Mouse (Mus musculus): ENCODE measurements at regions not wholly inside any gene's neighbourhood (a gene's known extent, or its start where the extent isn't known, plus 50 kb on each side); places are given as distances from the start of the nearest gene placed in this dataset.

GRCm38 (mm10) chr13:52726525-52726924 is 143.6 kb downstream of the Syk start:
- no peak for TF ChIP-seq CTCF (IDR thresholded peaks at IDR 0.05; ENCODE audit: borderline replicate concordance, insufficient read depth, low read length)
- no peak for TF ChIP-seq POLR2A (IDR thresholded peaks at IDR 0.05; ENCODE audit: low read depth, low read length)

All from embryonic fibroblast, embryonic 13.5 days (primary cell).